In genomic region chr1:86650272-86650671, GRCm38 (mm10) we compare ENCODE assay signal across 9 mouse cellular contexts. TPM values are rescaled to one million over a fixed set of nuclear protein-coding genes. Genes with fewer than 3 reads are reported as not detected.
DNase-seq lines count a peak whose midpoint lies in the region; ATAC-seq lines count a peak whose summit lies in the region.
"Had no signal": no experiment of that assay in that cellular context is flagged by ENCODE, and none has a peak within 500 bp of the region (broad histone marks: within the 10 kb centered on the region; RNA-seq: fewer than 3 reads in every experiment).

No protein-coding gene starts in this region.

- peak; percentile 21 for DNase-seq in kidney, adult 11 months
- DNase-seq in adrenal gland, postnatal 14 days, result peak; percentile 82
- peak; percentile 62 for DNase-seq in embryo, embryonic 11 days
- DNase-seq in kidney, adult 9 months, result peak; percentile 63
- DNase-seq in liver, embryonic 11.5 days (ENCODE audit: low spot score), result peak; percentile 53
- DNase-seq in ovary, postnatal 36 days (ENCODE audit: low spot score), result peak; percentile 67
- peak; percentile 23 to 75 for DNase-seq in thymus, postnatal 10 days (ENCODE audit: low spot score in 2 of 2)

- no peak overlapping the region for H3K4me2 ChIP-seq in kidney, embryonic 16.5 days (replicated peaks; ENCODE audit: low read depth, low read length)
- no peak overlapping the region for H3K4me2 ChIP-seq in liver, embryonic 11.5 days

- no peaks in the 10 kb centered on the region for H3K36me3 ChIP-seq in kidney, embryonic 16.5 days (ENCODE audit: insufficient read depth, low read length)
- H3K36me3 ChIP-seq in liver, embryonic 11.5 days (ENCODE audit: control insufficient read depth, insufficient read depth, low read length), result no peaks in the 10 kb centered on the region

- no peak overlapping the region for H3K9ac ChIP-seq in kidney, embryonic 16.5 days (replicated peaks; ENCODE audit: low read length)
- no peak overlapping the region for H3K9ac ChIP-seq in liver, embryonic 11.5 days (ENCODE audit: low read depth, low read length)

- 15% methylated on average over 6 of the region's 6 CpGs for WGBS in kidney, embryonic 16.5 days
- 15% methylated on average over 6 of the region's 6 CpGs for WGBS in liver, embryonic 11.5 days

- H3K27me3 ChIP-seq in kidney, embryonic 16.5 days (ENCODE audit: insufficient read depth, low read length), result no peaks in the 10 kb centered on the region
- no peaks in the 10 kb centered on the region for H3K27me3 ChIP-seq in liver, embryonic 11.5 days (replicated peaks; ENCODE audit: control insufficient read depth, insufficient read depth, low read length)

- H3K4me3 ChIP-seq in kidney, embryonic 16.5 days (ENCODE audit: low read length), result no peak overlapping the region
- no peak overlapping the region for H3K4me3 ChIP-seq in liver, embryonic 11.5 days (ENCODE audit: low read depth, low read length)
- H3K4me3 ChIP-seq: erythroblast, embryonic 14.5 days had no signal

- no peaks in the 10 kb centered on the region for H3K9me3 ChIP-seq in kidney, embryonic 16.5 days (ENCODE audit: low read length)
- H3K9me3 ChIP-seq in liver, embryonic 11.5 days (ENCODE audit: control insufficient read depth, low read length), result no peaks in the 10 kb centered on the region

- no peak for ATAC-seq in kidney, embryonic 16.5 days (ENCODE audit: low FRiP score, low TSS enrichment)
- no peak for ATAC-seq in liver, embryonic 11.5 days (replicated peaks; ENCODE audit: low FRiP score)

- H3K27ac ChIP-seq in kidney, embryonic 16.5 days (ENCODE audit: low read length), result no peak overlapping the region
- no peak overlapping the region for H3K27ac ChIP-seq in liver, embryonic 11.5 days (ENCODE audit: low read depth, low read length)

- no peaks in the 10 kb centered on the region for H3K4me1 ChIP-seq in kidney, embryonic 16.5 days (ENCODE audit: insufficient read depth, low read length)
- no peaks in the 10 kb centered on the region for H3K4me1 ChIP-seq in liver, embryonic 11.5 days (replicated peaks; ENCODE audit: control insufficient read depth, insufficient read depth, low read length)

RNA-seq across cellular contexts. Expression of gene Nppc, which starts 20.1 kb away (rescaled TPM):
- 3.0 and 3.6 TPM in 2 replicates for polyA plus RNA-seq in kidney, embryonic 16.5 days (2015; fragmentation: Nextera tagmentation; extraction: Ambion mirVana)
- 0.56 TPM in 1 of 2 replicates, not detected in the other for total RNA-seq in adrenal gland, postnatal 14 days (2021)
- polyA plus RNA-seq in liver, embryonic 11.5 days (2014; fragmentation: Nextera tagmentation; extraction: Ambion mirVana), result not detected in 2 replicates
- polyA plus RNA-seq: erythroblast, embryonic 14.5 days had no signal

RNA-seq across cellular contexts. Expression of gene Dis3l2, which starts 53.3 kb away (rescaled TPM):
- polyA plus RNA-seq in kidney, embryonic 16.5 days (2015; fragmentation: Nextera tagmentation; extraction: Ambion mirVana), result 30.8 and 33.1 TPM in 2 replicates
- total RNA-seq in adrenal gland, postnatal 14 days (2021), result 15.7 and 16.7 TPM in 2 replicates
- polyA plus RNA-seq in liver, embryonic 11.5 days (2014; fragmentation: Nextera tagmentation; extraction: Ambion mirVana), result 20.2 and 21.2 TPM in 2 replicates

Comparison
In these comparisons a context has a peak if more than half of its experiments do, and no peak if none do; other contexts are left out.
1. DNase-seq: peak in every context shown above with its lines; median percentile 82 in adrenal gland, postnatal 14 days; 67 in ovary, postnatal 36 days; 63 in kidney, adult 9 months; 62 in embryo, embryonic 11 days; 53 in liver, embryonic 11.5 days; 49 in thymus, postnatal 10 days; 21 in kidney, adult 11 months.